Mouse (Mus musculus): ENCODE data around the gene Brcc3.

Brcc3 gene

DNA sequence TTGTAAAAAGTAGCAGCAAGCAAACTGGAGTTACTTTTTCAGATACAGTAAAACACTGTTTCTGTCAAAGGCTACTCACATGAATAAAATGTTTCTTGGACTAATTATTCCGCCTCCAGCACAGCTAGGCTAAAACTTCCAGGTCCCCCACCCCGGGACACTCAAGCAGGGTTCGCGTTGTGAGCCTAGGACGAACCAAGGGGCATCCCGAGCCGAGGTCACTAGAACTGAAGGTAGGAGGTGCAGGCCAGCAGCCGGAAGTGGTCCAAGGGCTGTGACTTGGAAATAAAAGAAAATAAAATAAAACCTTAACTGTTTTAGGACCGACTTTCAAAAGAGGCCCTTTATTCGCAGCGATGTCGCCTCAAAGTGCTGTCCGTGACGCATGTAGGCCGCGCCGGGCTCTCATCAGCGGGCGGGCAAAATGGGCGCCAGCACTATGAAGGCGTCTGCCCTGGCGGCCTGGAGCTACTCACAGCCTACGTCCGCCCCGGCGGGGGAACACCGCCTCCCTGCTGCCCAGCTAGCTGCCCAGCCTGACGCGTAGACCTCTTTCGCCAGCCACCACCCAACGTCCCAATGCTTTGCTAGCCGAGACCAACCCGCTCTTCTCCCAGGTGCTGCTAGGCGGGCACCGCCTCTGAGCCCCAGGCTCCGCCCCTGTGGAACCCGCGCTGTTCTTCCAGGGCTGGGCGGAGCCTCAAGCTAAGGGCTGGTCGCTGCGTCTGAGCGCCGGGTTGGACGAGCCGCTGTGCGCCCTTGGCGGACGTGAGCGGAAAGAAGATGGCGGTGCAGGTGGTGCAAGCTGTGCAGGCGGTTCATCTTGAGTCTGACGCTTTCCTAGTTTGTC, at the start of gene Brcc3, which contains the start of the genes Cmc4 and Mtcp1:
Gene Brcc3 (plus strand): TSS at position 693 of the 850 bp plus-strand sequence.
Gene Cmc4 (minus strand): TSS at position 649 of the 850 bp plus-strand sequence.
Gene Mtcp1 (minus strand): TSS at position 653 of the 850 bp plus-strand sequence.
- DNase-seq: peak; percentile 82

DNA sequence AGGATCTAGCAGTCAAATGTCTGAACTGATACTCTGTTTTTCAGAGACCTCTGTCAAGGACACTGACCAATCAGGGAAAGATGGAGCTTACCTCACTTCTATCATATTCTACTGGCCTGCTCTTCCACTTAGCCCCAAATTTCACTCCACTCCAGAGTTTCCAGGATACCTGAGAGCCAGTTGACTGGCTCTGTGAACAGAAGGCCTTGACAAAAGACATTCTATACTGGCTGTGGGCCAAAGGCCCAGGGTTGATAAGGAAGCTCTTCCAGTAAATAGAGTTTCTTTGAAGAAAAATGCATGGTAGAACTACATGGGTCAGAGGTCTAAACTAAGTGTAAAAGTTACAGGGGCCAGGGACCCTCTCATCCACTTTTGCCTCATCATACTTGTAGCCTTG, 46.2 kb upstream of the Brcc3 start:
- DNase-seq: no peak

DNA sequence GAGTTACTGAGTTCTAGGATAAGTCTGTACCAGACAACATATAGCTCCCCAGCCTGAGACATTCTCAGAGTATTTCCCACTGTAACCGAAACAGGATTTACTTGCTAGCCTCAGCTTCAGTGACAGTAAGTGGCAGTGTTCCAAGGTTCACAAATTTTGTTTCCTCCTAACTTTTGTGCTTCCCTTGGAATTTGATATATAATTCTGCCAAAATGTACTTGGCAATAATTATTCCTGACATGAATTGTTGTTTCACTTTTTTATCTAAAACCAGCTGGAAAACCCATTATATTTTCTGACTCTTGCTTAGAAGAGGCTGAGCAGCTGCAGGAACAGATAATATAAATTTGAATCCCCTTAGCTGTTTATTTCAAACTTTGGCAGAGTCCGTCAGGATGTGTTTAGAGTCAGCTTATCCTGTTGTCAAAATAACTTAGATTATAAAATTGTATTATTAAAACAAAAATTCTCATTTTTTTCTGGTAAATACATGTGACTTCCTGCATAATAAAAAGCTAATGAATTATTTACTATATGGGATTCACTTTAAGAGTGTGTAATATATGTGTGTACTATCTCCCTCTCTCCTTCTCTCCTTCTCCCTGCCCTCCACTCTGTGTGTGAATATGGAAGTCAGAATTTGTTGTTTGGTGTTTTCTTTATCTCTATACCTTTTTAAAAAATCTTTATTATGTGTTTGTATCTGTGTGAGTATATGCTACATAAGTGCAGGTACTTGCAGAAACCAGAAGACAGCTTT, 43.6 kb upstream of the Brcc3 start:
- DNase-seq: no peak

DNA sequence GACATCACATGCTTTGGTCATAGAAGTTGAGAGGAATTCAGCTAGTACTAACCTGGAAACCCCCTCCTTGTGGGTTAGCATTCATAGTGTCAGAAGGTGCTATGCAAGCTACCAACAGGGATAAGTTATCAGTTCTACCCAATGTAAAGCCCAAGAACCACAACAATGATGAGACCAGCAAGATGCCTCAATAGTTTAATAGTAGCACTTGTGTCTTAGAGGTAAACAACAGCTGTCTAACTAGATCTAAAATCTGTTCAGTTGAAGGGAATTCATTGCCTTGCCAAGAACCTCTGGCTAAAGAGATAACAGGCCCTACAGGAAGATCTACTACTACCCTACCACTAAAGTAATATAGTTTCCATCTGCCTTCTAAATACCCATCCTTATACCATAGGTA, 39.6 kb upstream of the Brcc3 start:
- DNase-seq: no peak

DNA sequence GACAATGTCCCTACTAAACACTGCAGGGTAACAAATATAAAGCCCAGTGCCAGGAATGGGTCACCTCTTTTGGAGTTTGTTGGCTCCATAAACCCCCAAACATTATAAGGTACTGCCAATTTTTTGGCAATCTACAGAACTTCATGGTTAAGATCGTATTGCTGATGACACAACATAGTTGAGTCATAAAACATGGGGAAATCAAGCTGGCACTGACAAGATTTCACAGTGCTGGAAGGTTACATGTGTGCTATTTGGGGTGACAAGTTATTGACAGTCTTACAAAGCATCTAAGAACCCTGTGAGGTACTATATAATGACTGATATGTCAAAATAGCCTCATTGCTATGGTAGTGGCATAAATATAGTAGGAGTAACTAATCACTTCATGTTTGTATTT, 35.3 kb upstream of the Brcc3 start:
- DNase-seq: no peak

DNA sequence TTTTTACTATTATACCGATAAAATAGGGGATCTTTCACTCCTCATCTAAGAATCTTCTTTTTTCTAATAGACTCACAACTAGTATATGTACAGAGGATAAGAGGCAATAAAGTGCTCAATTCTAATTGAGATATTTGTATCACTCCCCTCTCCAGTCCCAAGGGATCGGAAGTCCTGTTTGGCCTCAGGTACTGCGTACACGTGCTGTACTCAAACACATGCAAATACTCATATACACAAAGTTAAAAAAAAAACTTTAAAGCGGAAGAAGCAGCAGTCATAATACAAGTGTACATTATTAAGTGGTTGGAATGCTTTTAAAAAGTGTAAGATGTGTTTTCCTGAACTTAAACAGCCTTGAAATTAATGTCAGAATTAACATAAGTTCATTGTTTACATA, 34.7 kb upstream of the Brcc3 start:
- no peak for DNase-seq

DNA sequence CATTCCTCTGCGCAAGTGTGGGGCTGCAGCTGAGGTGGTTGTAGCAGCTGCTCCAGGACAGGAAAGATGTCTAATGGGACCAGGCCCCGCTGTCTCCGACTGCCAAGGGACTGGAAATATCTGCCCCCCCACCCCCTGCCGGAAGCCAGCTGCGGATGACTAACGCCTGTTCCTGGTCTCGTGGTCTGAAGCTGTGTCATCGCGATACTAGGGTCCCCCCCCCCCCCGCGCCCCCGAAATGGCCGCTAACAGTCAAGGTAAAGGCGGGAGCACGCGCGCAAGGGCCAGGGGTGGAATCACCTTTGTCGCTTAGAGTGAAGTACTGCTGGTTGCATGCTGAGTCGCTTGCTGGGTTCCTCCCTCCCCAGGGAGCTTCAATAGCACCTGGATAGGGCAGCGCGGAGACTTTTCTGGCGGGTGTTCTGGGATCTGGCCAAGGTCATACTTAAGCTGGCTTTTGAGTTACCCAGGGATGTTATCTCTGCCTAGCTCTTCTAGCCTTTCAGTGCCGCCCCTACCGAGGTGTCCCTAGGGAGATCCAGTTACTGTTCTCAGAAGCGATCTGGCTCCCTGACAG, 34.1 kb upstream of the Brcc3 start, which contains the start of the genes Fundc2 and F8:
Gene Fundc2 (plus strand): TSS at position 205 of the 577 bp plus-strand sequence.
Gene F8 (minus strand): TSS at position 421 of the 577 bp plus-strand sequence.
- DNase-seq: peak; percentile 46

DNA sequence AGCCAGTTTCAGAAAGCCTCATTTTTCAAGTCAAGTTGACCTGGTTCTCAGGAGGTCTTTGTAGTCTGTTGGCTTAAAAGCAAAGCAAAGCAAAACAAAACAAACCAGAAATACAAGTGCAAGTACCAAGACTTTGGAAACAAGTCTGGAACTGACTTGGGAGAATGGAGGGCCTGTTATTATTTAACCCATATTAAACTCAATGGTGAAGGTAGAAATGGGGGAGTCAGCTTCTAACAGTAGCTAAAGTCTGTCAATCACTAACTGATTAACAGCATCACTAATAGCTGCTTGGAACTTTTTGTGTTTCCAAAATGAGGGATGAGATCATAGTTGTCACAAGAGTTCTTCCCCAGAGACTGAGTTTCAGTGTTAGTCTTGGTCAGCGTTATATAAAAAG, 17.0 kb upstream of the Brcc3 start:
- DNase-seq: no peak

DNA sequence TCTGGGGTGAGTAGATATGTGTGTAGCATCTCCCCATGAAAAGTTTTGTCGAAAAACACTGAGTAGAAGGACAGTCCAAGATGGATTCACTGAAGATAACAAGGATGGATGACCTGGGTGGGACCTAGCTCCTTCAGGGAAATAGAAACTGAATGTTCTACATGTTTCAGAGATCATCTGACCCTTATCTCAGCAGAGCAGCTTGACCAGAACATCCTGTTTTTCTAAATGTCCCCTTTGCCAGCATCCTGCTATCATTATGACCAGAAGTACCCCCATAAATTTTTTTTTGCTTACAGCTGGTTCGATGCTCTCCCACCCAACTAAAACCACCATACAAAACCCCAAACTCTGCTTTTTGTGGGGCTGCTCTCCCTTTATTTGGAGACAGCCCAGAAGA, 13.8 kb upstream of the Brcc3 start:
- no peak for DNase-seq

DNA sequence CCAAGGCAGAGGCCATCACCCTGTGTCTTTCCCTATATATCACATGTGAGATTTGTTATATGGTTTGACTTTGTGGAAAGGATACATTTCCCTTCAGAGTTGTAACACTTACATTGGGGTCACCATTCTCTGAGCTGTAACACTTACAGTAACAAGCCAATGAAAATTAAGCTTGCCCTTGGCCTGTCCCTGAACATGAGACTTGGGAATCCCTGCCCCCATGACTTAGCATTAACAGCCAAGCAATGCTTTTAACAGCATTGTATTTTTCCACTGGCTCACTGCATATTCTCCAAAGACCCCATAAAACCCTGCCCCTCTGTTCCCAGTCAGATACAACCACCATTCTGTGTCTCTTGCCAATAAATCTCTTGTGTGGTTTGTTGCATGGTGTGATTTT, 13.1 kb upstream of the Brcc3 start:
- no peak for DNase-seq

DNA sequence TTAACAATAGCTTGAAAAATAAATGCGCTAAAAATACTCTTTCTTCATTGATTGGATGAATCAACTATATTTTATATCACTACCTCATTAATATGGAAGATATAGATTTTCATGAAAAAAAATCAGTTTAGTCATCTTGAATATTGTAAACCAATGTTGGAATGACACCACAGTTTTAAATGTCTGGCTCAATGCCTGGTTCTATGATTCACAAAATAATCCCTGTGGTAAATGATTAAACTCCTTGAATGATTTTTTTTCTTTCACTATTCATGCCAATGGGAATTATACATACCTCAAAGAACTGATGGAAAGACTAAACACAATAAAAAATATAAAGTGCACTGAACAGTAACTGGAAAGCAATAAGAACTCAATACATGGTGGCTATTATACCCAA, 6.7 kb upstream of the Brcc3 start:
- DNase-seq: no peak

DNA sequence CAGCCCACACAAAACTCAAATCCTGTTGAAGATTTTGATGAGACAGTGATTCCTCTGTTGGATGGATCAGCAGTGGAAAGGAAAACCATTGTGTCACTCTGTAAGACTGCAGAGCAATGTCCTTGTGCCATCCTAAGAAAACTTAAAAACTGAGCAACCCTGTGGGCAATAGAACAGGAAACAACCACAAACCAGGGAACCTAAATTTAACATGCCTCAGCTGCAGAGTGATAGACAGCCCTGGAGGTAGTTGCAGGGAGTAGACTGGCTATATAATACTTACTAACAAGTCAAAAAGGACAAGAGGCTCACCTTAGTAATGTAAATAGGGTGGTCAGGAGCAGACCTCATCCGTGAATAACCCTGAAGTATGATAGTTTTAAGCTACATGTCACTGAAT, 38.2 kb downstream of the Brcc3 start:
- no peak for DNase-seq

DNA sequence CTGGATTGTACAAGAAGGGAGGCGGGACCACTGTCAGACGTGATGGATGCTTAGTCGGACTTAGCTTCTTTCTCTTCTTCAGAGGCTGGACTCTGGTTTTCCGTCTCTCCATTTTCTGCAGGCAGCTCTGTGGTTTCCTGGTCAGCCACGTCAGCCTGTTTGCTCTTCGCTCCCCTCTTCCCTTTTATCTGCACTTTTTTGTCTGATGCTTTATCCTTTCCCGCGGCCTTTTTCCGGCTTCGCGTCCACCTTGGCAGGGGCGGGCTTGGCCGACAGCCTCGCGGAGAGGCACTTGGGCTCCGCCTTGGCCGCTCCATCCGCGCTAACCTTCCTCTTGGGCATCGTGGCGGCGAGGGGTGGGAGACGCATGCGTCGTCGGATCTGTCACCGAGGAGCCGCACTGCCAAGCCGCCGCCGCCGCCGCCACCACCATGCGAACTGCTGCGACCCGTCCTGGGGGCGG, 58.8 kb downstream of the Brcc3 start:
- DNase-seq: peak; percentile 57

DNA sequence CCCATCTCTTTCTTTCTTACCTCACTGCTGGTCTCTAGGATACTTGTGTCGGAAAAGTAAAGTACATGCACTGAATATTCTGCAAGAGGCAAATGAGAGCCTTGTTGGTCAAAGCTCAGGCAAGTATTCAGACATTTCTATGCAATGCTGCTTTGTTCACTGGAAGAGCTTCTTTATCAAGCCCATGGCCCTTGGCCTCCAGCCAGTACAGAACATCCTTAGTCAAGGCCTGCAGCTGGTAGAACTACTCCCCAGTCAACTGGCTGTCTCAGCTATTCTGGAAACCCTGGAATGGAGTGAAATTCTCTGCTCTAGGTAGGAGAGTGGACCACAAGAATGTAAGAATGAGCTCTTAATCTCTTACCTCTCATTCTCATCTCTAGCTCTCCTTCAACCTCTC, 73.5 kb downstream of the Brcc3 start:
- DNase-seq: no peak

Measured in cerebellum, adult 8-10 months (tissue).